Mouse (Mus musculus) neural tube, embryonic 14.5 days (tissue): ENCODE measurements around the gene Prrg2. TPM values are rescaled to one million over a fixed set of nuclear protein-coding genes. Genes with fewer than 3 reads are reported as not detected.
A peak's percentile ranks its signal among the peaks of the same experiment; 100 is the strongest.

Experiments
- ATAC-seq: fragments of 200-750 bp; cut with Nextera tagmentation; 2 replicates; pipeline ENCODE4 v1.8.0; 2017; ENCODE audit warnings: low read depth, mild to moderate bottlenecking, moderate TSS enrichment, moderate library complexity
- H3K27ac ChIP-seq: fragments of 300-500 bp; sonication (generic); 2 replicates; pipeline ENCODE4 v1.5.1; 2014; ENCODE audit warnings: low read depth, mild to moderate bottlenecking, control low read depth, low read length, moderate library complexity, mixed read lengths
- H3K27me3 ChIP-seq: fragments of 300-500 bp; sonication (generic); 2 replicates; pipeline ENCODE4 v1.6.1; 2014; ENCODE audit warnings: low read length; ENCODE audit not compliant: control insufficient read depth, insufficient read depth
- H3K36me3 ChIP-seq: fragments of 300-500 bp; sonication (generic); 2 replicates; pipeline ENCODE4 v1.6.1; 2014; ENCODE audit warnings: low read length, mixed read lengths; ENCODE audit not compliant: control insufficient read depth, insufficient read depth
- H3K4me1 ChIP-seq: fragments of 300-500 bp; sonication (generic); 2 replicates; pipeline ENCODE4 v1.6.1; 2014; ENCODE audit warnings: low read length; ENCODE audit not compliant: control insufficient read depth, insufficient read depth
- H3K4me2 ChIP-seq: fragments of 300-500 bp; sonication (generic); 2 replicates; pipeline ENCODE4 v1.6.1; 2014; ENCODE audit warnings: mild to moderate bottlenecking, low read depth, low read length, control low read depth
- H3K4me3 ChIP-seq: fragments of 300-500 bp; sonication (generic); 2 replicates; pipeline ENCODE4 v1.5.1; 2014; ENCODE audit warnings: low read depth, low read length, control low read depth, mixed read lengths
- H3K9ac ChIP-seq: fragments of 300-500 bp; sonication (generic); replicated peaks from 2 replicates; pipeline ENCODE4 v1.6.1; 2014; ENCODE audit warnings: low read depth, mild to moderate bottlenecking, control low read depth, low read length, mixed read lengths
- H3K9me3 ChIP-seq: fragments of 300-500 bp; sonication (generic); 2 replicates; pipeline ENCODE4 v1.6.1; 2016; ENCODE audit warnings: low read length; ENCODE audit not compliant: control insufficient read depth
- WGBS: fragments of 180-500 bp; shearing (Covaris S2); extraction: QIAGEN DNeasy Blood & Tissue Kit; methylation state at CpG from one replicate; pipeline ENCODE4 v1.1.7; 2014; 5-methylcytosine and 5-hydroxymethylcytosine counted together
- polyA plus RNA-seq: library from polyadenylated mRNA; unstranded; fragments of >200 nt; fragmentation: Nextera tagmentation; extraction: Ambion mirVana; gene quantifications from 2 replicates; pipeline ENCODE4 v1.2.1, GENCODE M21; 2014

Gene Prrg2
- polyA plus RNA-seq, 1 experiment from 2014 or later = 12.8 TPM

GRCm38 (mm10) chr7:45092048-45092447 lies 29.6 kb upstream of the Prrg2 start, which contains the start of gene Rcn3:
Gene Rcn3 (minus strand): TSS chr7:45092221.
- Histone ChIP-seq H3K27ac (no peak within 1 kb of the TSS), H3K9me3 (no peaks in the 10 kb centered on the region), H3K9ac (peak within 1 kb of the TSS; percentile 52), H3K4me3 (peak within 1 kb of the TSS; percentile 30), H3K4me1 (0 out of 2 replicates have a peak, but pooled peaks cover 4% of the 10 kb centered on the region), H3K36me3 (no peaks in the 10 kb centered on the region), H3K4me2 (peak within 1 kb of the TSS; percentile 56), H3K27me3 (no peaks in the 10 kb centered on the region)
- under 1% methylated on average over 16 of the region's 16 CpGs for WGBS
- peak; percentile 94 for ATAC-seq

GRCm38 (mm10) chr7:45091001-45091990 lies 28.8 kb upstream of the Prrg2 start:
- H3K4me3 ChIP-seq = peak overlapping the region; percentile 30
- H3K4me1 ChIP-seq = 0 out of 2 replicates have a peak, but pooled peaks cover 4% of the 10 kb centered on the region
- H3K4me2 ChIP-seq = peak overlapping the region; percentile 56
- H3K27me3 ChIP-seq = no peaks in the 10 kb centered on the region
- peak overlapping the region; percentile 52 for H3K9ac ChIP-seq
- H3K9me3 ChIP-seq = no peaks in the 10 kb centered on the region
- ATAC-seq = 0 out of 2 replicates have a peak, but pooled peaks have one; percentile 10
- H3K36me3 ChIP-seq = no peaks in the 10 kb centered on the region
- no peak overlapping the region for H3K27ac ChIP-seq
- WGBS = 17% methylated on average over 35 of the region's 35 CpGs

- Histone ChIP-seq H3K27ac (no peak overlapping the region), H3K4me1 (0 out of 2 replicates have a peak, but pooled peaks cover 4% of the 10 kb centered on the region), H3K36me3 (no peaks in the 10 kb centered on the region), H3K9ac (no peak overlapping the region), H3K4me3 (peak overlapping the region; percentile 30; the same call in 1 of the 2 replicates), H3K27me3 (no peaks in the 10 kb centered on the region), H3K4me2 (0 out of 2 replicates have a peak overlapping the region, but pooled peaks have one; percentile 56), H3K9me3 (no peaks in the 10 kb centered on the region)
- no peak for ATAC-seq
- WGBS = 87% methylated on average over 13 of the region's 13 CpGs
These were observed 27.9 kb upstream of the Prrg2 start for GRCm38 (mm10) chr7:45090251-45090977.

- 0 out of 2 replicates have a peak, but pooled peaks cover 4% of the 10 kb centered on the region for H3K4me1 ChIP-seq
- H3K36me3 ChIP-seq = no peaks in the 10 kb centered on the region
- no peak overlapping the region for H3K9ac ChIP-seq
- WGBS = 91% methylated on average over 17 of the region's 17 CpGs
- no peaks in the 10 kb centered on the region for H3K9me3 ChIP-seq
- no peaks in the 10 kb centered on the region for H3K27me3 ChIP-seq
- H3K27ac ChIP-seq = no peak overlapping the region
- no peak overlapping the region for H3K4me3 ChIP-seq
- no peak for ATAC-seq
- H3K4me2 ChIP-seq = no peak overlapping the region
These were observed 26.1 kb upstream of the Prrg2 start for GRCm38 (mm10) chr7:45088597-45088996.

- no peak overlapping the region for H3K27ac ChIP-seq
- no peak overlapping the region for H3K4me3 ChIP-seq
- no peaks in the 10 kb centered on the region for H3K27me3 ChIP-seq
- no peaks in the 10 kb centered on the region for H3K36me3 ChIP-seq
- H3K4me2 ChIP-seq = no peak overlapping the region
- 81% methylated on average over 4 of the region's 4 CpGs for WGBS
- H3K9me3 ChIP-seq = no peaks in the 10 kb centered on the region
- H3K4me1 ChIP-seq = 0 out of 2 replicates have a peak, but pooled peaks cover under 1% of the 10 kb centered on the region
- no peak overlapping the region for H3K9ac ChIP-seq
- no peak for ATAC-seq
These were observed 23.6 kb upstream of the Prrg2 start for GRCm38 (mm10) chr7:45086084-45086483.

- Histone ChIP-seq H3K27ac (peak overlapping the region; percentile 12; the same call in 1 of the 2 replicates), H3K9ac (no peak overlapping the region), H3K27me3 (no peaks in the 10 kb centered on the region), H3K36me3 (no peaks in the 10 kb centered on the region), H3K4me3 (no peak overlapping the region), H3K9me3 (no peaks in the 10 kb centered on the region), H3K4me2 (no peak overlapping the region), H3K4me1 (no peaks in the 10 kb centered on the region)
- WGBS = 90% methylated on average over 22 of the region's 22 CpGs
- ATAC-seq = no peak
These were observed 20.9 kb upstream of the Prrg2 start for GRCm38 (mm10) chr7:45083300-45083890.

- H3K4me2 ChIP-seq = no peak overlapping the region
- ATAC-seq = no peak
- H3K4me1 ChIP-seq = no peaks in the 10 kb centered on the region
- no peaks in the 10 kb centered on the region for H3K9me3 ChIP-seq
- no peak overlapping the region for H3K9ac ChIP-seq
- no peaks in the 10 kb centered on the region for H3K36me3 ChIP-seq
- no peaks in the 10 kb centered on the region for H3K27me3 ChIP-seq
- WGBS = 60% methylated on average over 25 of the region's 25 CpGs
- H3K4me3 ChIP-seq = no peak overlapping the region
- no peak overlapping the region; the same call in 1 of the 2 replicates for H3K27ac ChIP-seq
These were observed 20.2 kb upstream of the Prrg2 start for GRCm38 (mm10) chr7:45082401-45083299.

GRCm38 (mm10) chr7:45081016-45081415 lies 18.5 kb upstream of the Prrg2 start:
- Histone ChIP-seq H3K9me3 (no peaks in the 10 kb centered on the region), H3K9ac (no peak overlapping the region), H3K4me2 (no peak overlapping the region), H3K27me3 (no peaks in the 10 kb centered on the region), H3K36me3 (no peaks in the 10 kb centered on the region), H3K4me3 (no peak overlapping the region), H3K27ac (no peak overlapping the region), H3K4me1 (no peaks in the 10 kb centered on the region)
- 58% methylated on average over 5 of the region's 5 CpGs for whole genome bisulfite sequencing
- no peak for ATAC-seq
